Mouse (Mus musculus): ENCODE data around the gene Ankrd61. TPM values are rescaled to one million over a fixed set of nuclear protein-coding genes. Genes with fewer than 3 reads are reported as not detected.

Gene Ankrd61
- polyA plus RNA-seq, 1 experiment = not detected

DNA sequence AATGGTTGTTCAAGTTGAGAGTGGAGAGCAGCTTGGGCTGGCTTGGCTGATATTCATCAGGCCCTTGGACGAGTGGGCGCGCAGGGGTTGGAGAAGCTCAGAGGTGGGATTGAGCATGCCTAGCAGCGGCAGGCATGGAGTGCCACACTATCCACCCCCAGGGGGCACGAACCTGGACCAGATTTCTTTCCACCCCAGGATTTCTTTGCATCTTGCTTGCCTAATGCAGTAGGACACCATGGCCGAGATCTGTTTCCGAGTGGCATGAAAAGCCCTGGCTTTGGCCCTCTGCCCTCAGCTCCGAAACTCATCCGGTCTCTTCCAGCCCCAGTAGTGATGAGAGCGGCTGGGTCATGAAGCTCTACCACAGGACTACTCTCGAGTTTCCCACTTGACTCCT lies 35.9 kb upstream of the Ankrd61 start:
- no peak overlapping the region for H3K4me3 ChIP-seq (ENCODE audit: low read depth, low read length)

DNA sequence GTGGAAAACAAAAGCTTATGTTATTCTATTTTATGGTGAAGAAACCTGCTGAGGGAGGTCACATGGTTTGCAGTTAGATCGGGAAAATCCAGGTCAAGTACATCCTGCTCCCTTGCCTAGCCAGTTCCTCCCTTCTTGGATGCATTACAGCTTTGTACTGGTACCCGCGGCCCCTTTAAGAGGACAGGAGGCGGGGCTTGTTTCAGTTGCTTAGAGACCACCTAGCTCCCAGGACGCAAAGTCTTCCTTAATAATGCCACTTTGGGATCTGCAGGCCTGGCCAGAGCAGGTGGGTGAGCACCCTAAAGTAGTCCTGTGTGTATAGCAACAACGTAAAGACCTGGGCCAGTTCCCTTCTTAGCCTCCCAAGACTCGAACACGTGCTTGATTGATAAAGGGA lies 35.3 kb upstream of the Ankrd61 start, which contains the start of gene Rsph10b:
TSS of gene Rsph10b (plus strand) at position 205 of the 400 bp plus-strand sequence.
- H3K4me3 ChIP-seq (ENCODE audit: low read depth, low read length) = peak within 1 kb of the TSS; percentile 34
- H3K9ac ChIP-seq (ENCODE audit: low read depth, poor library complexity, severe bottlenecking) = no peak within 1 kb of the TSS
- no peaks in the 10 kb centered on the region for H3K4me1 ChIP-seq (ENCODE audit: control insufficient read depth, insufficient read depth, low read length)
- H3K27ac ChIP-seq (ENCODE audit: insufficient read depth, low read length) = no peak within 1 kb of the TSS
- peaks cover 19% of the 10 kb centered on the region for H3K36me3 ChIP-seq (ENCODE audit: control insufficient read depth, insufficient read depth, low read length, poor library complexity, severe bottlenecking)
- TF ChIP-seq CTCF (IDR thresholded peaks at IDR 0.05; ENCODE audit: low read depth, low read length) (no peak), POLR2A (IDR thresholded peaks at IDR 0.05; ENCODE audit: insufficient read depth, low read length) (no peak), EP300 (IDR thresholded peaks at IDR 0.05; ENCODE audit: insufficient read depth, low read depth, low read length) (no peak)
- no peaks in the 10 kb centered on the region; the same call in 1 of the 2 replicates for H3K9me3 ChIP-seq (replicated peaks; ENCODE audit: control insufficient read depth, insufficient read depth, low read length, poor library complexity, severe bottlenecking)
- H3K27me3 ChIP-seq (ENCODE audit: control insufficient read depth, insufficient read depth, low read length, poor library complexity, severe bottlenecking) = no peaks in the 10 kb centered on the region

More for the DNA sequence above, 35.9 kb upstream of the Ankrd61 start:
- H3K27me3 ChIP-seq (ENCODE audit: control insufficient read depth, insufficient read depth, low read length, poor library complexity, severe bottlenecking) = no peaks in the 10 kb centered on the region
- TF ChIP-seq EP300 (IDR thresholded peaks at IDR 0.05; ENCODE audit: insufficient read depth, low read depth, low read length) = no peak
- no peak for TF ChIP-seq POLR2A (IDR thresholded peaks at IDR 0.05; ENCODE audit: insufficient read depth, low read length)
- no peak for TF ChIP-seq CTCF (IDR thresholded peaks at IDR 0.05; ENCODE audit: low read depth, low read length)
- no peak overlapping the region for H3K27ac ChIP-seq (ENCODE audit: insufficient read depth, low read length)
- H3K9me3 ChIP-seq (replicated peaks; ENCODE audit: control insufficient read depth, insufficient read depth, low read length, poor library complexity, severe bottlenecking) = no peaks in the 10 kb centered on the region
- H3K9ac ChIP-seq (ENCODE audit: low read depth, poor library complexity, severe bottlenecking) = no peak overlapping the region
- H3K36me3 ChIP-seq (ENCODE audit: control insufficient read depth, insufficient read depth, low read length, poor library complexity, severe bottlenecking) = peaks cover 14% of the 10 kb centered on the region
- H3K4me1 ChIP-seq (ENCODE audit: control insufficient read depth, insufficient read depth, low read length) = no peaks in the 10 kb centered on the region

DNA sequence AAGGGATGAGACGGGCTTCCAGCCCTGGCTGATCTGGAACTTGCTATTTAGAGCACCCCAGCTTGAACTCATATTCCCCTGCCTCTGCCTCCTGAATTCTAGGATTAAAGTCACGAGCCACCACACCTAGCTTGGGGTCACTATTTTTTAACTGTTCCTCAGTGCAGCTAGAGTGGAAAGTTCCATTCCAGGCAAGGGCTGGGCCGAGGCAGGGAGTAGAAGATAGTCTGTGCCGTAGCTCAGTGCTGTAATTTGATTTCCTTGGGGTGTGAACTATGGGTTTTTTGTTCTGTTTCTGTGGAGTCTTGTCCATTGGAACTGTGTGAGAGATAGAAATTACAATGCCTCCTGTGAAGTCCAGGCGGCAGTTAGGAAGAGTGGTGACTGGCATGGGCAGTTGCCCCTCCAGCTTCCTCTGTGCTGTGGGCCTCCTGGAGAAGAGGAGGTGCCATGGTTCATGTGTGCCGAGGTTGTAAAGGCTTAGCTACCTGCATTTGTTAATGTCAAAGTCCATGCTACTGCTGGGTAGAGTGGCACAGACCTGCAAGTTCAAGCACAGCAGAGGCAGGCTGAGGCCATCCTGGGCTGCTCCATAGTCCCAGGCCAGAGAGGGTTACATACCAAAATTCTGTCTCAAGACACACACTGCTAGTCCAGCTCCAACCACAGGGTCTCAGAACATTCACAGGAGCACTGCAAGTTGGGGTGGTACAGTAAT lies 34.5 kb upstream of the Ankrd61 start:
- H3K4me1 ChIP-seq (ENCODE audit: control insufficient read depth, insufficient read depth, low read length) = no peaks in the 10 kb centered on the region
- peaks cover 19% of the 10 kb centered on the region for H3K36me3 ChIP-seq (ENCODE audit: control insufficient read depth, insufficient read depth, low read length, poor library complexity, severe bottlenecking)
- no peaks in the 10 kb centered on the region for H3K27me3 ChIP-seq (ENCODE audit: control insufficient read depth, insufficient read depth, low read length, poor library complexity, severe bottlenecking)
- TF ChIP-seq CTCF (IDR thresholded peaks at IDR 0.05; ENCODE audit: low read depth, low read length) (no peak), POLR2A (IDR thresholded peaks at IDR 0.05; ENCODE audit: insufficient read depth, low read length) (no peak), EP300 (IDR thresholded peaks at IDR 0.05; ENCODE audit: insufficient read depth, low read depth, low read length) (no peak)
- no peak overlapping the region for H3K4me3 ChIP-seq (ENCODE audit: low read depth, low read length)
- H3K9me3 ChIP-seq (replicated peaks; ENCODE audit: control insufficient read depth, insufficient read depth, low read length, poor library complexity, severe bottlenecking) = no peaks in the 10 kb centered on the region; the same call in 1 of the 2 replicates
- H3K27ac ChIP-seq (ENCODE audit: insufficient read depth, low read length) = no peak overlapping the region
- H3K9ac ChIP-seq (ENCODE audit: low read depth, poor library complexity, severe bottlenecking) = no peak overlapping the region

DNA sequence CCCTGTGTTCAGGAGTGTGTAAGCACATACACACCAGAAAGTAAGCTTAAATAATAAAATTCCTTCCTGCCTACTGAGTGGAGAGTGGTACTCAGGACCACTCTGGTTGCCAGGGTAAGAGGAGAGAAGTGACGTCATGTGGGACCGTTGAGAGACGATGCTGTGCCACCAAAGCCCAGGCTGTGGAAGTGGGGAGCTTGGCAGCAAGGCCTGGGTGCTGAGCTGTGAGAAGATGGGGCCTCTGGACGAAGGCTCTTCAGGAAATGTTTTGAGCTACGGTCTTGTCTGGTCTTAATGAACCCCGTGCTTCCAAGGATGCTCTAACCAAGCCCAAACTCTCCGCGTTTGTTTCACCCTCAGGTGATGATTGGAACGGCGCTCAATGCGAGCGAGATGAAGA lies 33.2 kb upstream of the Ankrd61 start:
- Histone ChIP-seq H3K4me3 (ENCODE audit: low read depth, low read length) (no peak overlapping the region), H3K4me1 (ENCODE audit: control insufficient read depth, insufficient read depth, low read length) (no peaks in the 10 kb centered on the region), H3K36me3 (ENCODE audit: control insufficient read depth, insufficient read depth, low read length, poor library complexity, severe bottlenecking) (peaks cover 30% of the 10 kb centered on the region), H3K9me3 (replicated peaks; ENCODE audit: control insufficient read depth, insufficient read depth, low read length, poor library complexity, severe bottlenecking) (no peaks in the 10 kb centered on the region; the same call in 1 of the 2 replicates), H3K9ac (ENCODE audit: low read depth, poor library complexity, severe bottlenecking) (no peak overlapping the region), H3K27me3 (ENCODE audit: control insufficient read depth, insufficient read depth, low read length, poor library complexity, severe bottlenecking) (no peaks in the 10 kb centered on the region), H3K27ac (ENCODE audit: insufficient read depth, low read length) (no peak overlapping the region)
- no peak for TF ChIP-seq POLR2A (IDR thresholded peaks at IDR 0.05; ENCODE audit: insufficient read depth, low read length)
- TF ChIP-seq CTCF (IDR thresholded peaks at IDR 0.05; ENCODE audit: low read depth, low read length) = no peak
- no peak for TF ChIP-seq EP300 (IDR thresholded peaks at IDR 0.05; ENCODE audit: insufficient read depth, low read depth, low read length)

DNA sequence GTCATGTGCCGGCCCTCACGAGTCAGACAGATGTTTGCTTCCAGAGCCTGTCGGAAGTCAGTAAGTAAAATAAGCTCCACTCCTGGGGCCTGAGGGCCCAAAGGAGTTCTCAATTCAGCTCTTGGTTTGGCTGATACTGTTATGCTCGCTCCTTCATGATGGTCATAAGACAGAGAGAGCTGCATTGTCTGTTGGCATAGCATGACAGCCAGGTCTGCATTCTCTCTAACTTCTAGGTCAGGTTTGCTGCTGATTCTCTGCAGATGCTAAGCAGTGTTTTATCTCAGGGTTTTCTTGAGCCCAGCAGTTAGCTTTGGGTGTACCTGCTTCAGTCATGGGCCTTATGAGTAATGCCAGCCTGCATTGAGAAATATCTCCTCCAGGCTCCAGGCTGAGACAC lies 31.8 kb upstream of the Ankrd61 start:
- TF ChIP-seq POLR2A (IDR thresholded peaks at IDR 0.05; ENCODE audit: insufficient read depth, low read length) (no peak), CTCF (IDR thresholded peaks at IDR 0.05; ENCODE audit: low read depth, low read length) (no peak), EP300 (IDR thresholded peaks at IDR 0.05; ENCODE audit: insufficient read depth, low read depth, low read length) (no peak)
- H3K4me1 ChIP-seq (ENCODE audit: control insufficient read depth, insufficient read depth, low read length) = no peaks in the 10 kb centered on the region
- H3K27ac ChIP-seq (ENCODE audit: insufficient read depth, low read length) = no peak overlapping the region
- H3K9ac ChIP-seq (ENCODE audit: low read depth, poor library complexity, severe bottlenecking) = no peak overlapping the region
- H3K36me3 ChIP-seq (ENCODE audit: control insufficient read depth, insufficient read depth, low read length, poor library complexity, severe bottlenecking) = peaks cover 38% of the 10 kb centered on the region
- no peak overlapping the region for H3K4me3 ChIP-seq (ENCODE audit: low read depth, low read length)
- H3K9me3 ChIP-seq (replicated peaks; ENCODE audit: control insufficient read depth, insufficient read depth, low read length, poor library complexity, severe bottlenecking) = no peaks in the 10 kb centered on the region; the same call in 1 of the 2 replicates
- no peaks in the 10 kb centered on the region for H3K27me3 ChIP-seq (ENCODE audit: control insufficient read depth, insufficient read depth, low read length, poor library complexity, severe bottlenecking)

DNA sequence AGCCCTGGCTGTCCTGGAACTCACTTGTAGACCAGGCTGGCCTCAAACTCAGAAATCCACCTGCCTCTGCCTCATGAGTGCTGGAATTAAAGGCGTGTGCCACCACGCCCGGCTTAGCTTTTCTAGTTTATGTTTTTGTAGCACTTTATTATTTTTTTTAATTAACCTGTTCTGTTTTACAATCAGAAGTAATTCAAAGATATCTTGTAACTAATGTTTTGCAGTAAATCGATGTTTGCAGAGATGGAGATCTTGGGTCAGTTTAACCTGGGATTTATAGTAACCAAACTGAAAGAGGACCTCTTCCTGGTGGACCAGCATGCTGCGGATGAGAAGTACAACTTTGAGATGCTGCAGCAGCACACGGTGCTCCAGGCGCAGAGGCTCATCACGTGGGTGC lies 30.4 kb upstream of the Ankrd61 start, which contains the start of gene Gm42421:
TSS of gene Gm42421 (plus strand) at position 301 of the 400 bp plus-strand sequence.
- no peak within 1 kb of the TSS for H3K27ac ChIP-seq (ENCODE audit: insufficient read depth, low read length)

More for the DNA sequence above, 30.4 kb upstream of the Ankrd61 start, which contains the start of gene Gm42421:
- no peak for TF ChIP-seq CTCF (IDR thresholded peaks at IDR 0.05; ENCODE audit: low read depth, low read length)
- no peak for TF ChIP-seq POLR2A (IDR thresholded peaks at IDR 0.05; ENCODE audit: insufficient read depth, low read length)
- no peak for TF ChIP-seq EP300 (IDR thresholded peaks at IDR 0.05; ENCODE audit: insufficient read depth, low read depth, low read length)
- Histone ChIP-seq H3K4me1 (ENCODE audit: control insufficient read depth, insufficient read depth, low read length) (no peaks in the 10 kb centered on the region), H3K36me3 (ENCODE audit: control insufficient read depth, insufficient read depth, low read length, poor library complexity, severe bottlenecking) (peaks cover 49% of the 10 kb centered on the region), H3K9me3 (replicated peaks; ENCODE audit: control insufficient read depth, insufficient read depth, low read length, poor library complexity, severe bottlenecking) (no peaks in the 10 kb centered on the region; the same call in 1 of the 2 replicates), H3K4me3 (ENCODE audit: low read depth, low read length) (no peak within 1 kb of the TSS), H3K9ac (ENCODE audit: low read depth, poor library complexity, severe bottlenecking) (no peak within 1 kb of the TSS), H3K27me3 (ENCODE audit: control insufficient read depth, insufficient read depth, low read length, poor library complexity, severe bottlenecking) (no peaks in the 10 kb centered on the region)

Data from ES-Bruce4 (cell line).